Mouse (Mus musculus): ENCODE results near the gene 4930404H24Rik.
A peak's percentile ranks its signal among the peaks of the same experiment; 100 is the strongest.

Gene 4930404H24Rik

GRCm38 (mm10) chr2:153492573-153493392 is at the start of gene 4930404H24Rik:
Gene 4930404H24Rik, plus strand, starts transcription at chr2:153492790.
- DNase-seq (ENCODE audit: low read depth, low spot score): peak; percentile 86

- DNase-seq (ENCODE audit: low read depth, low spot score): peak; percentile 47
Measured at GRCm38 (mm10) chr2:153443434-153444240, 49.0 kb upstream of the 4930404H24Rik start.

- DNase-seq (ENCODE audit: low read depth, low spot score): peak; percentile 77
Measured at GRCm38 (mm10) chr2:153444254-153445136, 48.1 kb upstream of the 4930404H24Rik start.

GRCm38 (mm10) chr2:153445137-153446016 is 47.2 kb upstream of the 4930404H24Rik start:
- peak; percentile 37 for DNase-seq (ENCODE audit: low read depth, low spot score)

GRCm38 (mm10) chr2:153446017-153446408 is 46.6 kb upstream of the 4930404H24Rik start:
- peak; percentile 83 for DNase-seq (ENCODE audit: low read depth, low spot score)

- no peak for DNase-seq (ENCODE audit: low read depth, low spot score)
Measured at GRCm38 (mm10) chr2:153446476-153446875, 46.1 kb upstream of the 4930404H24Rik start.

- no peak for DNase-seq (ENCODE audit: low read depth, low spot score)
Measured at GRCm38 (mm10) chr2:153447719-153448118, 44.9 kb upstream of the 4930404H24Rik start.

- DNase-seq (ENCODE audit: low read depth, low spot score): no peak
Measured at GRCm38 (mm10) chr2:153448519-153448918, 44.1 kb upstream of the 4930404H24Rik start.

- no peak for DNase-seq (ENCODE audit: low read depth, low spot score)
Measured at GRCm38 (mm10) chr2:153453961-153454759, 38.4 kb upstream of the 4930404H24Rik start.

- no peak for DNase-seq (ENCODE audit: low read depth, low spot score)
Measured at GRCm38 (mm10) chr2:153454841-153455506, 37.6 kb upstream of the 4930404H24Rik start.

GRCm38 (mm10) chr2:153457467-153457866 is 35.1 kb upstream of the 4930404H24Rik start:
- DNase-seq (ENCODE audit: low read depth, low spot score): no peak

GRCm38 (mm10) chr2:153458022-153458441 is 34.6 kb upstream of the 4930404H24Rik start:
- no peak for DNase-seq (ENCODE audit: low read depth, low spot score)

- DNase-seq (ENCODE audit: low read depth, low spot score): no peak
Measured at GRCm38 (mm10) chr2:153463257-153463656, 29.3 kb upstream of the 4930404H24Rik start.

GRCm38 (mm10) chr2:153467372-153467771 is 25.2 kb upstream of the 4930404H24Rik start:
- DNase-seq (ENCODE audit: low read depth, low spot score): no peak

GRCm38 (mm10) chr2:153469317-153469716 is 23.3 kb upstream of the 4930404H24Rik start:
- DNase-seq (ENCODE audit: low read depth, low spot score): no peak

- DNase-seq (ENCODE audit: low read depth, low spot score): peak; percentile 33
Measured at GRCm38 (mm10) chr2:153469764-153470163, 22.8 kb upstream of the 4930404H24Rik start.

GRCm38 (mm10) chr2:153470983-153471382 is 21.6 kb upstream of the 4930404H24Rik start:
- no peak for DNase-seq (ENCODE audit: low read depth, low spot score)

GRCm38 (mm10) chr2:153475114-153476112 is 17.2 kb upstream of the 4930404H24Rik start:
- DNase-seq (ENCODE audit: low read depth, low spot score): no peak
